Mouse (Mus musculus) small intestine, adult 2 months (tissue): ENCODE data around the gene Dbh.

Experiments
- CTCF ChIP-seq: fragments of 200-500 bp; IDR thresholded peaks from 2 replicates; pipeline ENCODE4 v1.5.1; 2012; ENCODE audit warnings: low read depth, mild to moderate bottlenecking, control low read depth, inconsistent platforms, low read length, moderate library complexity, mixed read lengths; ENCODE audit not compliant: insufficient replicate concordance, insufficient read length; ENCODE audit errors: extremely low read depth
- POLR2A ChIP-seq: fragments of 200-500 bp; IDR thresholded peaks from 2 replicates; pipeline ENCODE4 v1.6.1; 2012; ENCODE audit warnings: low read depth, mild to moderate bottlenecking, control low read depth, inconsistent platforms, low read length, moderate library complexity

DNA sequence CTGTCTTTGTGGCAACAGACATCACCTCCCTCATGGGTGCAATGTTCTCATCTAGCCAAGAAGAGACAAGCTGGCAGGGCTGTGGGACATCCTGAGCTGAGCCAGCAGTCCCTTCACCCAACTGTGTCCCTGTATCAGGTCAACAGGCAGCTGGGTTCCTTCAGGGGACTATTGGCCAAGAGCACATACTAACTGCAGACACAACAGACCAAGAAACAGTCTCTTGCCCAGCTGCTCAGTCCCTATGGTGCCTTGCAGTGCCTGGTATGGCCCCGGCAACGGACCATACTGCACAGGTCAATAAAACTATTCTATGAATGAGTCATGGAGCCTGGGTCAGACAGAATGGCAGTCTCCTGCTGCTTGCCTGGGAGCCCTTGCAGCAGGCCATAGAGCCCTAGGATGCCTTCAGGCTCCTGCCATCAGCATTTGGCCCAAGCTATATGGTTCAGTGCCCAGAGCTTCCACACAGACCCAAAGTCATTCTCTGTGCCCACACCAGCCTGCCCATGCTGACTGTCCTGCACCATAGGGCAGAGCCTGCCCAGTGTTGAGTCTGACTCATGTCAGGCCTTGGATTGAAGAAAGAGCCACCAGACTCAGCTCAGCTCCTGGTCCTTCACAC is 64.6 kb downstream of the Dbh start:
- TF ChIP-seq CTCF: no peak
- no peak for TF ChIP-seq POLR2A
